Mouse (Mus musculus): ENCODE results near the gene Nos1ap. TPM values are rescaled to one million over a fixed set of nuclear protein-coding genes. Genes with fewer than 3 reads are reported as not detected.

Nos1ap gene
- polyA plus RNA-seq, 1 experiment from 2014 or later, result 15.9 TPM

DNA sequence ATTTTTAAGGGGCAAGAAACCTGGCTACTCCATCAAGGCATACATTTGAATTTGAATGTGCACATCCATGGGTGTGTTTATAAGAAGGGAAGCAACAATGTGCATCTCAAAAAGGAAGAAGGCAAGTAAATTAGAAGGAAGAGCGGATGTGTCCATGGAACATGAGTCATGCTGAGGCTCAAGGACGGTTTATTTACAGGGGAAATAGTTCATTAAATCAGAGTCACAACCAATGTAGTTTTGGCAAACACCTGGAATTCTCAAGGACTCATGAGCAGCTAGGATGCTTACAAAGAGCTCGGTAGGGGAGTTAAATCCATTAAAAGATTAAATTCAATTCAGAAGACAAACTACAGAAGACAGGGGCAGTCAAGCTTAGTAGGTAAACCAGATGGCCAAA is 169.7 kb downstream of the Nos1ap start:
- Histone ChIP-seq H3K9ac (no peak overlapping the region), H3K4me3 (no peak overlapping the region), H3K27me3 (no peaks in the 10 kb centered on the region), H3K27ac (no peak overlapping the region), H3K36me3 (no peaks in the 10 kb centered on the region), H3K4me1 (peaks cover 4% of the 10 kb centered on the region; the same call in 1 of the 2 replicates), H3K9me3 (no peaks in the 10 kb centered on the region), H3K4me2 (replicated peaks) (no peak overlapping the region)
- ATAC-seq (ENCODE audit: low FRiP score, low read depth), result no peak
- 85% methylated on average over 3 of the region's 3 CpGs for WGBS

- Histone ChIP-seq H3K27me3 (no peaks in the 10 kb centered on the region), H3K4me3 (no peak overlapping the region), H3K4me1 (peaks cover 4% of the 10 kb centered on the region; the same call in 1 of the 2 replicates), H3K9ac (no peak overlapping the region), H3K27ac (no peak overlapping the region), H3K9me3 (no peaks in the 10 kb centered on the region), H3K36me3 (no peaks in the 10 kb centered on the region), H3K4me2 (replicated peaks) (no peak overlapping the region)
- no peak for ATAC-seq (ENCODE audit: low FRiP score, low read depth)
- 61% methylated on average over 1 of the region's 1 CpGs for WGBS
Observed at GRCm38 (mm10) chr1:170418131-170418530, 171.5 kb downstream of the Nos1ap start.

- H3K4me2 ChIP-seq (replicated peaks), result no peak overlapping the region
- H3K9me3 ChIP-seq, result no peaks in the 10 kb centered on the region
- H3K9ac ChIP-seq, result no peak overlapping the region
- H3K36me3 ChIP-seq, result no peaks in the 10 kb centered on the region
- no peaks in the 10 kb centered on the region for H3K27me3 ChIP-seq
- peaks cover 4% of the 10 kb centered on the region; the same call in 1 of the 2 replicates for H3K4me1 ChIP-seq
- H3K4me3 ChIP-seq, result no peak overlapping the region
- H3K27ac ChIP-seq, result no peak overlapping the region
- WGBS, result 45% methylated on average over 2 of the region's 2 CpGs
- ATAC-seq (ENCODE audit: low FRiP score, low read depth), result no peak
Observed at GRCm38 (mm10) chr1:170416967-170417366, 172.7 kb downstream of the Nos1ap start.

DNA sequence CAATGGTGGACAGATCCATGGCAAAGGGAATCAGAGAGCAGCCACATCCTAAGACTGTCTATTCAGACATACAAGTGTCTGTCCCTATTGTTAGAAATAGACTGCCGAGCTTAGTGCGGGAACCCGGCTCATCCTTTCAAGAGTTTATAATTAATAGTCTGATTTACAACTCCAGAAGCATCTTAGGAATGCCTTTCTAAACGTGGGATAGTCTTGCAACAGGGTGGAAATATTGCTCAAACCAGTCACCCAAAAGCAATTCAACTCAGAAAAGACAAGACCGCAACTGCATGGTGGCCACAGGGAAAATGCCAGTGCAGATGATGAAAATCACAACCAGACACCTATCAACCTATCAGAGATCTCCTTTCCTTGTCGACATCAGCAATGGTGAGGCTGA is 173.5 kb downstream of the Nos1ap start:
- no peak for ATAC-seq (ENCODE audit: low FRiP score, low read depth)
- no peaks in the 10 kb centered on the region for H3K9me3 ChIP-seq
- WGBS, result 65% methylated on average over 6 of the region's 6 CpGs
- H3K4me2 ChIP-seq (replicated peaks), result no peak overlapping the region
- H3K36me3 ChIP-seq, result no peaks in the 10 kb centered on the region
- no peak overlapping the region for H3K4me3 ChIP-seq
- H3K27me3 ChIP-seq, result no peaks in the 10 kb centered on the region
- peaks cover 4% of the 10 kb centered on the region; the same call in 1 of the 2 replicates for H3K4me1 ChIP-seq
- H3K27ac ChIP-seq, result no peak overlapping the region
- H3K9ac ChIP-seq, result no peak overlapping the region

GRCm38 (mm10) chr1:170415395-170415794 is 174.3 kb downstream of the Nos1ap start:
- ATAC-seq (ENCODE audit: low FRiP score, low read depth), result no peak
- H3K9ac ChIP-seq, result no peak overlapping the region
- H3K9me3 ChIP-seq, result no peaks in the 10 kb centered on the region
- H3K27me3 ChIP-seq, result no peaks in the 10 kb centered on the region
- H3K4me1 ChIP-seq, result peaks cover 4% of the 10 kb centered on the region; the same call in 1 of the 2 replicates
- no peaks in the 10 kb centered on the region for H3K36me3 ChIP-seq
- no peak overlapping the region for H3K4me2 ChIP-seq (replicated peaks)
- no peak overlapping the region for H3K4me3 ChIP-seq
- no peak overlapping the region for H3K27ac ChIP-seq
- WGBS, result 63% methylated on average over 3 of the region's 3 CpGs

GRCm38 (mm10) chr1:170410402-170411191 is 179.1 kb downstream of the Nos1ap start:
- H3K27ac ChIP-seq, result no peak overlapping the region
- 85% methylated on average over 8 of the region's 8 CpGs for WGBS

DNA sequence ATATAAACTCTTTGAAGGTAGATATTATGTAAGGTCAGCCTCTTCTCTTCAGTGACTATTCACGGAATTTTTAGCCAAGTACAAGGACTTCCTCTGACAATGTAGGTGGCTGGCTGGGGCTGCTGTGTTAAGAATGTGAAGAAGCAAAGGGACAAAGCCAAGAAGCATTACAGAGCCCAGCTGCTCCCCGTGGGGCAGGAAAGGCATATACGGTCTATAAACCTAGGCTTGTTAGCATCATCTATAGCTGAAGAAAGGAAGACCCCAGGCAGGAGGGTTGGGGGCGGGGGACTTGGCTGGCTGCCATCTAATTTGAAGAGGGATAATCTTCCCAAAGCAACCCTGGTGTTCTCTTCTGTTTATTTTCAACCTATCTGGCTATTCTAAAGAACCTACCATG is 180.6 kb downstream of the Nos1ap start:
- no peak for ATAC-seq (ENCODE audit: low FRiP score, low read depth)
- 42% methylated on average over 4 of the region's 4 CpGs for WGBS

More at GRCm38 (mm10) chr1:170410402-170411191, 179.1 kb downstream of the Nos1ap start:
- no peak overlapping the region for H3K4me3 ChIP-seq
- H3K9me3 ChIP-seq, result no peaks in the 10 kb centered on the region
- no peak overlapping the region for H3K9ac ChIP-seq
- H3K4me1 ChIP-seq, result peaks cover 9% of the 10 kb centered on the region
- no peak for ATAC-seq (ENCODE audit: low FRiP score, low read depth)
- no peaks in the 10 kb centered on the region for H3K36me3 ChIP-seq
- no peaks in the 10 kb centered on the region for H3K27me3 ChIP-seq
- no peak overlapping the region for H3K4me2 ChIP-seq (replicated peaks)

GRCm38 (mm10) chr1:170406921-170407320 is 182.7 kb downstream of the Nos1ap start:
- WGBS, result 80% methylated on average over 8 of the region's 8 CpGs
- no peak for ATAC-seq (ENCODE audit: low FRiP score, low read depth)

More for the DNA sequence above, 180.6 kb downstream of the Nos1ap start:
- H3K4me2 ChIP-seq (replicated peaks), result no peak overlapping the region
- H3K9ac ChIP-seq, result no peak overlapping the region
- no peak overlapping the region for H3K27ac ChIP-seq
- H3K27me3 ChIP-seq, result no peaks in the 10 kb centered on the region
- no peaks in the 10 kb centered on the region for H3K36me3 ChIP-seq
- no peak overlapping the region for H3K4me3 ChIP-seq
- H3K4me1 ChIP-seq, result peaks cover 9% of the 10 kb centered on the region
- H3K9me3 ChIP-seq, result no peaks in the 10 kb centered on the region

GRCm38 (mm10) chr1:170405152-170405551 is 184.5 kb downstream of the Nos1ap start:
- WGBS, result 85% methylated on average over 2 of the region's 2 CpGs
- Histone ChIP-seq H3K9ac (no peak overlapping the region), H3K4me3 (no peak overlapping the region), H3K9me3 (no peaks in the 10 kb centered on the region), H3K4me1 (peaks cover 23% of the 10 kb centered on the region), H3K4me2 (replicated peaks) (no peak overlapping the region), H3K27ac (no peak overlapping the region), H3K36me3 (no peaks in the 10 kb centered on the region), H3K27me3 (no peaks in the 10 kb centered on the region)
- no peak for ATAC-seq (ENCODE audit: low FRiP score, low read depth)

More at GRCm38 (mm10) chr1:170406921-170407320, 182.7 kb downstream of the Nos1ap start:
- Histone ChIP-seq H3K4me1 (peaks cover 20% of the 10 kb centered on the region), H3K4me2 (replicated peaks) (no peak overlapping the region), H3K4me3 (no peak overlapping the region), H3K27me3 (no peaks in the 10 kb centered on the region), H3K27ac (no peak overlapping the region), H3K9ac (no peak overlapping the region), H3K9me3 (no peaks in the 10 kb centered on the region), H3K36me3 (no peaks in the 10 kb centered on the region)

DNA sequence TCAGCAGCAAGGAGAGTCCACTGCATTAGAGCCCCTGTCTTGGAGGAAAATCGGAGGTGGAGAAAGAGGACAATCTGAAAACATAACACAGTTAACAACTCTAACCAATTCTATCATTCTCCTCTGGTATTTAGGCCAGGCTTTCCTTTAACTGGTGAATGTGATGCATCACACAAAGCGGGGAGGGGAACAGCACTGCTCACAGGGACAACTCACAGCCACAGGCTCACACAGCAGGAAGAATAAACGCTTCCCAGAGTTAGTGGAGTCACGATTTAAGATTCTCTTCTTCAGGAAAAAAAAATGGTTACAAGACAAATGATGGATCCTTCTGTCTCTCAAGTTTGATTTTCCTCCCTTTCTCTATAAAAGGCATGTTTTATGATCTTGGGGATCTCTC is 187.0 kb downstream of the Nos1ap start:
- Histone ChIP-seq H3K9me3 (no peaks in the 10 kb centered on the region), H3K4me1 (peaks cover 14% of the 10 kb centered on the region), H3K4me2 (replicated peaks) (no peak overlapping the region), H3K27ac (no peak overlapping the region), H3K9ac (no peak overlapping the region), H3K27me3 (no peaks in the 10 kb centered on the region), H3K36me3 (no peaks in the 10 kb centered on the region), H3K4me3 (no peak overlapping the region)
- no peak for ATAC-seq (ENCODE audit: low FRiP score, low read depth)
- 64% methylated on average over 4 of the region's 4 CpGs for WGBS

- no peak overlapping the region for H3K9ac ChIP-seq
- H3K4me2 ChIP-seq (replicated peaks), result no peak overlapping the region
- ATAC-seq (ENCODE audit: low FRiP score, low read depth), result no peak
- H3K27me3 ChIP-seq, result no peaks in the 10 kb centered on the region
- H3K36me3 ChIP-seq, result no peaks in the 10 kb centered on the region
- H3K4me1 ChIP-seq, result peaks cover 14% of the 10 kb centered on the region
- no peak overlapping the region for H3K27ac ChIP-seq
- no peak overlapping the region for H3K4me3 ChIP-seq
- no peaks in the 10 kb centered on the region for H3K9me3 ChIP-seq
- WGBS, result 93% methylated on average over 4 of the region's 4 CpGs
Observed at GRCm38 (mm10) chr1:170398866-170399265, 190.8 kb downstream of the Nos1ap start.

DNA sequence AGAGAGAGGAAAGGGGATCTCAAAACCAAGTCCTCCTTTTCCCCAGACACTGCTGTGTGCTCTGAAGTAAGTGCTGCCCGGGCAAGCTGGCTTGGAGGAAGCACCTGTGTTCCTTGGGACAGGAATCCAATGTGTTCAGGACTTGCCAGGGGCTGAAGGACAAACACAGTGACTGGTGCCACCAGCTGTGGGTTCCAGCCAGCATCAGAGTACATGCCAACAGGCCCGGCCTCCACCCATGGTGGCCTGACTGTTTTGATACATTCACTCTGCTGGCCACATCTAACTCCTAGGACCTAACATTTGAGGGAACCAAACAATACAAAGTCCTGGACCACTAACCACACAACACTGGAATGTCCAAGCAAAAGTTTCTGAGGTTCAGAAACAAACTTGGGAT is 194.6 kb downstream of the Nos1ap start:
- H3K4me3 ChIP-seq, result no peak overlapping the region
- H3K27me3 ChIP-seq, result no peaks in the 10 kb centered on the region
- 84% methylated on average over 2 of the region's 2 CpGs for WGBS
- H3K9ac ChIP-seq, result no peak overlapping the region
- H3K9me3 ChIP-seq, result no peaks in the 10 kb centered on the region
- H3K36me3 ChIP-seq, result no peaks in the 10 kb centered on the region
- no peak for ATAC-seq (ENCODE audit: low FRiP score, low read depth)
- H3K4me1 ChIP-seq, result 0 out of 2 replicates have a peak, but pooled peaks cover 7% of the 10 kb centered on the region
- no peak overlapping the region for H3K4me2 ChIP-seq (replicated peaks)
- H3K27ac ChIP-seq, result no peak overlapping the region

DNA sequence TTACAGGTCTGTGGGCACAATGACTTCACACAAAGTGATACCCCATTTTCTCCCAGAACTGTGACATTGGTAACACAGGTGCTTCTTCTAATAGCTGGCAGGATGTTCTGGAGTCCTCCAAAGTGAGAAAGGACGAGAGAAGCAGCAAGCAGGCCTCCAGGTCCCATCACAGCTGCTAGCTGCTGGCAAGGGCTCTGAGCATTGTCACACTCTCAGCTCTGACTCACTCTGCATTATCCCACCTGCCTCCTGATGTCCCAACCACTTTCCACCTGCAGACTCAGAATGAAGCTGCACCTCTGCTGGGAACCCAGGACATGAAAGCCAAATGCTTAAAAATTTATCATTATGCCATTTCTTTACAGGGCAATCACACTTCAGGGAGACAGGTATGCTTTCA is 195.0 kb downstream of the Nos1ap start:
- Histone ChIP-seq H3K4me2 (replicated peaks) (no peak overlapping the region), H3K4me3 (no peak overlapping the region), H3K4me1 (0 out of 2 replicates have a peak, but pooled peaks cover 7% of the 10 kb centered on the region), H3K9ac (no peak overlapping the region), H3K9me3 (no peaks in the 10 kb centered on the region), H3K27me3 (no peaks in the 10 kb centered on the region), H3K36me3 (no peaks in the 10 kb centered on the region), H3K27ac (no peak overlapping the region)
- 63% methylated on average over 1 of the region's 1 CpGs for WGBS
- ATAC-seq (ENCODE audit: low FRiP score, low read depth), result no peak
